Mouse (Mus musculus): ENCODE results near the gene H2-M5.

The H2-M5 gene

DNA sequence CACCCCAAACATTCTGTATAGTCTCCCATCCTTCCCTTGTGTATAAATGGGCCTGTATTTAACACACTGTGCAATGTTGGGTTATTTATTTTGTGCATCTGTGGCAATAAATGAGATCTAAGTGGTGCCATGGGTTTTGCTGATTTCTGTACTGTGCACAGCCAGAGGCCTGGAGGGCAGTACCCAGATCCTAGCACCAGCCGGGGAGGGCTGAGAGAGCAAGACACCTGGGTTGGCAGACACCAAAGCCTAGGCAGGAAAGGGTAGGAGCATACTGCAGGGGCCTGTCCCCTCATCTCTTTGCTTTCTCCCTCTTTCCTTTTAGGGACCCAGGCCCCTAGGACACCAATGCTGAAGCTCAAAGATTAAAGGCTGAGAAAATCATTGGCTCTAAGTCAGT lies 41.1 kb downstream of the H2-M5 start:
- no peak for DNase-seq (ENCODE audit: low spot score)

DNA sequence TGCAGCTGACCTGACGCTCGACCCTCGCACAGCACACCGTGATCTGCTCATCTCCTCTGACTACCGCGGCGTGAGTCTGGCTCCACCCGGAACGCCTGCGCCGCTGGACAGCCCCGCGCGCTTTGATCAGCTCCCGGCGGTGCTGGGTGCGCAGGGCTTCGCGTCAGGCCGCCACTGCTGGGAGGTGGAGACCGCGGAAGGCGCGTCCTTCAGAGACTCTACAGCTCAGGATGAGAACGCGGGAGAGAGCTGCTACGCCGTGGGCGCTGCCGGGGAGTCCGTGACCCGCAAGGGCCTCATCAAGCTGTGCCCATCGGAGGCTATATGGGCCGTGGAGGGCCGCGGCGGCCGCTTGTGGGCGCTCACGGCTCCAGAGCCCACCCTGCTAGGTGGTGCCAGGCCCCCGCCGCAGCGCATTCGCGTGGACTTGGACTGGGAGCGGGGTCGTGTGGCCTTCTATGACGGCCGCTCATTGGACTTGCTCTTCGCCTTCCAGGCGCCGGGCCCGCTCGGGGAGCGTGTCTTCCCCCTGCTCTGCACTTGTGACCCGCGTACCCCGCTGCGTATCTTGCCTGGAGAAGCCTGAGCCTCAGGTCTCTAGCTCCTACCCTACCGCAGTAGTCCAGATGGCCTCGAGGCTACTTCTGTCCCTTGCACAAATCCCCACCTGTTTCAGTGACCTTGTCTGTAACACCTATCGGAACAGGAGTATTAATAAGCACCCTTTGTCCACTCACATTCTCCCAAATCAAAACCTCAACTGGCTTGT lies 42.1 kb downstream of the H2-M5 start:
- peak; percentile 44 for DNase-seq (ENCODE audit: low spot score)

DNA sequence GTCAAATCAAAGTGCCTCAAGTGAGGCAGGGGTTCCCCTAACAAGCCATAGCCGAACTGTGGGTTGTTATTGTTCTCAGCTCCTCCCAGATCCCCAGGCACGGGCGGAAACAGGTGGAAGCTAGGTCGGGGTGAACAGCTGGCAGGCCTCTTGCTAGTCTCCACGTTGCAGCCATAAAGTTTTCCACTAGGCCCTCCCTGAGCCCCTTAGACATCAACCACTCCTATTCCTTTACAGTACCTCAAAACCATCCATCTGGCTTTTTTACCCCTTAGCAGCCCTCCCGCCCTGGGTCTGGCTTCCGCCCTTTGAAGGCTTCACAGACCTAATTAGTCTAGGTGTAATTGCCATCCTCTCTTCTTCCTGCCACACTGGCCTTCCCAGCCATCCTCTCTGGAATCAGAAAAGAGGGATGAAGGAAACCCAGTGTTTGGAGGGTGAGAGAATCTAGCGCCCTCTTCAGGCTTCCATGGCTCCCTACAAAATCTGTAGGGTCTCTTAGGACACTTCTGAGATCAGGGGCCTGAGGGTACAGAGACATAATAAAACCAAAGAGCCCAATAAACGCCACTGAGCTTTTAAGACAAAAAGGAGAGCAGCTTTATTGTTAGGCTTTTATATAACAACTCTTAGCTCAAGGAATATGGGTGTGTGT lies 45.1 kb downstream of the H2-M5 start:
- DNase-seq (ENCODE audit: low spot score): no peak

DNA sequence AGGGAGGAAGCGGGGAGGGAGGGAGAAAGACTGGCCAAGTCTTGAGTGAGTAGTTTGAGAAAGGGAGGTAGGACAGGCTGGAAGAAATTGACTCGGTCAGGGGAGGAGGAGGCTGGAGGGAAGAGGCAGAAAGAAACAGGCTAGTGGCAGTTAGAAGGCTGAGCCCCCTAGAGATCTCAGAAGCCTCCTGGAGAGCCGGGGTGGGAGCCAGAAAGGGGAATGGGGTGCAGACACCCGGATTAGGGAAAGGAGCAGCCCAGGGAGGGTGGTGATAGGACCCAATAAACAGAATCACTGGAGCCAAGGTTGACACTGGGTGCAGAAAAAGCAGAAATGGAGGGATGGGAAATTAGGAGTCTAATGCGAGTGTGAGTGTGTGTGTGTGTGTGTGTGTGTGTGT lies 45.6 kb downstream of the H2-M5 start:
- DNase-seq (ENCODE audit: low spot score): no peak

DNA sequence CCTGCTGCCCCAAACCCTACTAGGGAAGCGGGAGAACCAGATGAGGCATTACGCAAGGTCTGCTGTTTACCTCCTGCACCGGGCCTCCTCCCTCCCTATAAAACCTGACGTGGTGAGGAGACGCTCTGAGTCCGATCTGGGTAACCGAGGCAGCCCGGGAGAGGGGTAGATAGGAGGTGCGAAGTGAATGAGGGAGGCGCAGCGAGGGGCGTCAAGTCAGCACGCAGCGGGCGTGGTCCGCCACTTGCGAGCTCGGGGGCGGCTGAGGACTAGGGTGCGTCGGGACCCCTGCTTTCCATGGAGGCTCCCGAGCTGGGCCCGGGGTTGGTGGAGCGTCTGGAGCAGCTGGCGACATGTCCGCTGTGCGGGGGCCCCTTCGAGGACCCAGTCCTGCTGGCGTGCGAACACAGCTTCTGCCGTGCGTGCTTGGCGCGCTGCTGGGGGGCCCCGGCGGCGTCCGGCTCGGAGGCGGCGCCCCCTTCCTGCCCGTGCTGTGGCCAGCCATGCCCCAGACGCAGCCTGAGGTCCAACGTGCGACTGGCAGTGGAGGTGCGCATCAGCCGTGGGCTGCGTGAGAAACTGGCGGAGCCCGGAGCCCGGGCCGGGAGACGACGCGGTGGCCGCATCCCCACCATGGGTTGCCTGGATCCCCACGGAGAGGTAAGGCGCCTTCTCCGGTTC lies 46.4 kb downstream of the H2-M5 start, which contains the start of gene Rnf39:
TSS of gene Rnf39 (plus strand) at position 128 of the 681 bp plus-strand sequence.
- DNase-seq (ENCODE audit: low spot score): no peak

DNA sequence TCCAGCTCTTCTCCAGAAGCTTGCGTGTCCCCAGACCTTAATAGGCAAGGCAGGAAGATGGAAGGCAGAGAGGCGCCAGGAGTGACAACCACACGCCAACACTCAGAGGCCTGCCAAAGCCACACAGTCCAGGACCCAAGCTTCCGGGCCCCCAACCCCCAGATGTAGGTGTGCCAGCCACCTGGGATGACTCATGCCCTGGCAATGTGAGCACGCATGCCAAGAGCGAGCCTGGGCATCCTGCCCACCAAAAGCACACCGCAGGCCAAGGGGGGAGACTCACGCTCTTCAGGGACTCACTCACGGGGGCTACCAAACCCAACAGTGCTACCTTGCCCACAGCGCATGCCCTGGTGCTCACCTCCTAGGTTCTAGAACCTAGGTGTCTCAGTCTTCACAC lies 46.9 kb downstream of the H2-M5 start:
- peak; percentile 31 for DNase-seq (ENCODE audit: low spot score)

DNA sequence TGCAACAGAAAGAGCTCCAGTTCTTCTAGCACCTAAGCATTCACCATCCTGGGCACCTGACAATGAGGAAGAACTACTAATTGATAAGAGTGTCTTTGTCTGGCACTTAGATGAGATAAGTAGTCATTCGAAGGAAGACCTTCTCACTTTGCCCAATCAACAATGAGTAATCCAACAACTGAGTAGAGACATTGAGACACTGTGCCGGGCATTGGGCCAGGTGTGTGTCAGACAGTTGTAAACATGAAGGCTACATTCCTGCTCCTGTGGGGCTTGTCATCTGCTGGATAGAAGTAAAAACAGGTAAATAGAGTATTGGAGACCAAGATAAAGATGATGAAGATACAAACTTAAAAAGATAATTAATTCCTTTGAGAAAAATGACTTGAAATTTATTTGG lies 51.3 kb downstream of the H2-M5 start:
- no peak for DNase-seq (ENCODE audit: low spot score)
